Mouse (Mus musculus) embryo, embryonic 10.5 days (tissue): ENCODE results near the gene Cmtm4.
"Not testable (repeated sequence)": the region's sequence is repeated elsewhere in the genome, so short reads cannot be mapped to it uniquely, and the experiment has no call there.

Experiments used
- DNase-seq: peaks from one replicate; pipeline ENCODE4 v3.0.0-alpha.2; 2015; ENCODE audit warnings: low spot score

Gene Cmtm4

GRCm38 (mm10) chr8:104339229-104339982 is 56.2 kb downstream of the Cmtm4 start, which contains the start of gene Cmtm3:
Gene Cmtm3 (plus strand): TSS chr8:104339410.
- DNase-seq = peak; percentile 41

DNA sequence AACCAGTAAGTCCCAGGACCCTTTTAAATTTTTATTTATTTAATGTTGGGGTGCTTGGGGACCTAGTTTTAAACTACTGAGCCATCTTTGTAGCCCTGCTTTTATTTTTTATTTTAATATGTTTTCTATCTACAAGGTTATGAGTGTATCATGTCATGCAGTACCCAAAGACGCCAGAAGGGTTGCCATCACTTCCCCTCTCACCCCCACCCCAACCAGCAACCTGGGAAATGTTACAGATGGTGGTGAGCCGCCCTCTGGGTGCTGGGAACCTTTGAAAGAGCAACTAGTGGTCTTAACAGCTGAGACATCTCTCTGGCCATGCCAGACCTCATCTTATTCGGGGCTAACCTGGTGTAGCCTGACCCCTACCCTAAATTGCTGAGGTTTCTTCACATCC is 57.7 kb downstream of the Cmtm4 start:
- DNase-seq = no peak

DNA sequence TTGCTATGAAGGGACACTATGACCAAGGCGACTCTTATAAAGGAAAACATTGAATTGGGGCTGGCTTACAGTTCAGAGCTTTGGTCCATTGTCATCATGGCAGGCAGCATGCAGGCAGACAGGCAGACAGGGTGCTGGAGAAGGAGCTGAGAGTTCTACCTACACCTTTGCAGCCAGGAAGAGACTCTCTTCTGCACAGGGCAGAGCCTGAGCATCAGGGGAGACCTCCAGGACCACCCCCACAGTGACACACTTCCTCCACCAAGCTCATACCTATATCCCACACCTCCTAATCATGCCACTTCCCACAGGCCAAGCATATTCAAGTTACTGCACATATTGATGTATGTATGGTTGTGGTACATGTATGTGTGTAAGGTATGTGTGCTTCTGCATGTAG is 58.8 kb downstream of the Cmtm4 start:
- DNase-seq = no peak

GRCm38 (mm10) chr8:104334196-104334595 is 61.4 kb downstream of the Cmtm4 start:
- DNase-seq = no peak

DNA sequence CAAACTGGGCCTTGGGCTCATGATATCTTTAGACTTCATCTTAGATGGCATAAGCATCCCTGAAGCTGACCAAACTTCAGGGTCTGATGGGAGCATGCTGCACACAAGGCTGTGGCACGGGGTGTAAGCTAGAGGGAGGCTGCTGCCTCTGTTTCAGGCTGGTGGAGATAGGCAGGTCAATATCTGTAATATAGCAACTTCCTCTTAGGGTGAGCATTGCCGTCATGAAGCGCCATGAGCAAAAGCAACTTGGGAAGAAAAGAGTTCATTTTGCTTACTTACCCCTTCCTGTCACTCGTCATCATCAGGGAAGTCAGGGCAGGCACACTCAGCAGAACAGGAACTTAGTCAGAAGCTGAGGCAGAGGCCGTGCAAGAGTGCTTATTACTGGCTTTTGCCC is 61.8 kb downstream of the Cmtm4 start:
- DNase-seq = no peak

- DNase-seq = no peak
Observed at GRCm38 (mm10) chr8:104332665-104333631, 62.7 kb downstream of the Cmtm4 start.

- not testable (repeated sequence) for DNase-seq
Observed at GRCm38 (mm10) chr8:104321930-104322329, 73.7 kb downstream of the Cmtm4 start, which contains the start of gene Cmtm2b. Gene Cmtm2b (plus strand): TSS chr8:104322230.

DNA sequence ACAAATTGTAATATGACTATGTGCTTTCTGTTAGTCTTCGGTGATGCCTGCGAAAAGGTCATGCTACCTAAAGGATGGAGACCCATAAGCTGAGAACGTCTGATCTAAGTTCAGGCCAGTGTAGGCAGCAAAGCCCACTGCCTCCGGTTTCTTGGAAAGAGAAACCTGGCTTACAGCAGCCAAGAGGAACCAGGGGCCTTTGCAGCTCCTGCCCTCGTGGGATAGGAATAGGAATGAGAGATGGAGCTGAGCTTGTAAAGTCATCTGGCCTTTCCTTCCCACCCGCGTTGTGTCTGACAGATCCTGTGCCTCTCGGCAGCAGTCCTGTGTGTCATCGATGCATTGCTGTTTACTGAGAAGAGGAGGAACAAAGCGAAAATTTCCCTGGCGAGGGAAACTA is 74.3 kb downstream of the Cmtm4 start, which contains the start of gene Gm11020:
Gene Gm11020 (plus strand): TSS at position 301 of the 400 bp plus-strand sequence.
- not testable (repeated sequence) for DNase-seq

DNA sequence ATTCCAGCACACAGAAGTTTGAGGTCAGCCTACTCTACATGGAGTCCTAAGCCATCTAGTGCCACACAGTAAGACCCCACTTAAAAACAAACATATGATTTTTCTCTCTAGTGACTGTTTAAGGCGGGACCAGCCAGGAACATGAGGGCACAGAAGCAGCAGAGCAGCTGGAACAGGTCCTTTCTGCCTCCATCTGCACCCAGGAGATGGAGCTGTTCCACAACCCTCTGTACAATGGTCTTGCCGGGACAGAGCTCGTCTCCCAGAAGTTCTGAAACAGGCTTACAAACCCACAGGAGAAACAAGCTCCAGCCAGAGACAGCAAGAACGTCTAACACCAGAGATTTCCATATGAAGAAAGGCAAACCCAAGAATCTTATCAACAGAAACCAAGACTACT is 82.3 kb downstream of the Cmtm4 start:
- no peak for DNase-seq

DNA sequence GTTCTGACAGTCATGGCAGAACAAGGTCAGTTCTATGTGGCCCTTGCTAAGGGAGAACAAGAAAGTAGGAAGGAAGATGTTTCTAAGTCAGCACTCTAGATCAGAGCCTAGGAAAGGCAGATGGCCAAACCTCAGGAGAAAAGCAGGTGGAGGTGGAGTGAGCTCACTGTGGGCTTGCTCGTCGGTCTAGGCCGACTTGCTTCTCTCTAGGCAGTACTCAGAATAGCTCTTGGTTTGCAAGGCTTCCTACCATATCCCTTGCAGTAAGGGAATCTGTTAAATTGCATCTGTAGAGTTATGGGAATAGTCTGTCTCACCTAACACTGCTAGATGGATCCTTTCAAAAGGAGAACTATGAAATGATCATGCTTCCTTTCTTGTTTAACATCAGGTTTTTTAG is 83.6 kb downstream of the Cmtm4 start:
- not testable (repeated sequence) for DNase-seq

GRCm38 (mm10) chr8:104309441-104310155 is 86.0 kb downstream of the Cmtm4 start, which contains the start of the genes Gm45711 and Cmtm1:
Gene Gm45711 (minus strand): TSS chr8:104310081.
Gene Cmtm1 (minus strand): TSS chr8:104310145.
- DNase-seq = not testable (repeated sequence)

- not testable (repeated sequence) for DNase-seq
Observed at GRCm38 (mm10) chr8:104308341-104308740, 87.3 kb downstream of the Cmtm4 start.

- DNase-seq = no peak
Observed at GRCm38 (mm10) chr8:104304962-104305361, 90.6 kb downstream of the Cmtm4 start.

DNA sequence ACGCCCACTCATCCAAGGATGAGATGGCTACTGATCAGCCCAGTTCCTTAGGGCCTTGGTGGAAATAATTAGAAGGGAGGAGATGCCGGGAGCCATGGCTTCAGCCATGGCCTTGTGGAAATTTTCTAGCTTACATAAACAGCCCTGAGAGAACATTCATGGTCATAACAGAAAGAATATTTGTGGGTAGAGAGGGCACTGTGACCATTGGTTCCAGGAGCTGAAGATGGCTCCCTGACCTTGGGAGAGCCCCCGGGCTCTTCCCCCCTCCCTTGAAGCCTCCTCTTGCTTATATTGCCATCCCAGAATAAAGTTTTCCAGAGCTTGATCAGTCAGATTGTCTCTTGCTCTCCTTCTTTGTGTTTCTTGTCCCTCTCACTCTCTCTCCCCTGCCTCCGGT is 93.1 kb downstream of the Cmtm4 start:
- DNase-seq = not testable (repeated sequence)

GRCm38 (mm10) chr8:104301577-104301976 is 94.0 kb downstream of the Cmtm4 start:
- peak; percentile 72 for DNase-seq
